Mouse (Mus musculus) G1E (cell line): Measurements from ENCODE around the gene Nkx2-1. TPM values are rescaled to one million over a fixed set of nuclear protein-coding genes. Genes with fewer than 3 reads are reported as not detected.

Source experiments
- ATAC-seq: 2 replicates; pipeline ENCODE4 v1.8.0; 2016; ENCODE audit warnings: mild to moderate bottlenecking; ENCODE audit not compliant: insufficient number of reproducible peaks, poor library complexity, low FRiP score, severe bottlenecking; ENCODE audit errors: extremely low read depth
- DNase-seq: peaks from one replicate; pipeline ENCODE4 v3.0.0; 2012; ENCODE audit warnings: low spot score
- H3K27me3 ChIP-seq: 2 replicates; pipeline ENCODE4 v1.6.1; 2012; ENCODE audit warnings: mild to moderate bottlenecking, low read length, inconsistent platforms; ENCODE audit not compliant: insufficient read depth
- H3K36me3 ChIP-seq: replicated peaks from 2 replicates; pipeline ENCODE3; 2012; ENCODE audit warnings: mild to moderate bottlenecking, inconsistent platforms
- H3K4me1 ChIP-seq: 2 replicates; pipeline ENCODE4 v1.6.1; 2012; ENCODE audit warnings: low read depth, low read length, inconsistent platforms, mixed read lengths; ENCODE audit not compliant: insufficient read depth
- H3K4me3 ChIP-seq: 2 replicates; pipeline ENCODE4 v1.5.1; 2012; ENCODE audit warnings: low read depth, mild to moderate bottlenecking, inconsistent platforms, low read length, moderate library complexity, mixed read lengths
- H3K9me3 ChIP-seq: replicated peaks from 2 replicates; pipeline ENCODE4 v1.6.1; 2012; ENCODE audit warnings: inconsistent platforms
- CTCF ChIP-seq: IDR thresholded peaks from 2 replicates; pipeline ENCODE4 v1.5.1; 2012; ENCODE audit warnings: low read depth, low read length, inconsistent platforms, mixed read lengths
- GATA1 ChIP-seq: IDR thresholded peaks from 2 replicates; pipeline ENCODE4 v1.6.1; 2012; ENCODE audit warnings: borderline replicate concordance, low read length, inconsistent platforms, mixed read lengths
- GATA2 ChIP-seq: IDR thresholded peaks from 2 replicates; pipeline ENCODE4 v1.6.1; 2012; ENCODE audit warnings: low read depth, low read length, inconsistent platforms, borderline replicate concordance
- POLR2AphosphoS5 ChIP-seq: IDR thresholded peaks from 2 replicates; pipeline ENCODE4 v1.6.1; 2012; ENCODE audit warnings: low read depth, low read length, inconsistent platforms; ENCODE audit not compliant: insufficient replicate concordance
- TAL1 ChIP-seq: conservative IDR thresholded peaks from 2 replicates; pipeline ENCODE4 v1.6.1; 2012; ENCODE audit warnings: low read depth, low read length, inconsistent platforms, mixed read lengths
- polyA plus RNA-seq: library from polyadenylated mRNA; stranded (reverse); fragments of >175 nt; gene quantifications from 2 replicates; pipeline ENCODE4 v1.2.3, GENCODE M21; 2012
- total RNA-seq, 2 experiments: library from RNA; stranded (forward) in 1 of 2; stranded (reverse) in 1 of 2; fragments of 200-1000 nt in 1 of 2; fragments of >200 nt in 1 of 2; fragmentation: Nextera tagmentation in 1 of 2; gene quantifications; 2 replicates each; pipeline ENCODE4 v1.2.3; 2014 to 2017

The Nkx2-1 gene
- total and polyA plus RNA-seq, 3 experiments, result 0.16 TPM; not detected in 2

- Histone ChIP-seq H3K9me3 (peaks cover 24% of the 10 kb centered on the region), H3K36me3 (no peaks in the 10 kb centered on the region), H3K4me3 (no peak overlapping the region), H3K4me1 (no peaks in the 10 kb centered on the region), H3K27me3 (peaks cover 56% of the 10 kb centered on the region)
- no peak for DNase-seq
- no peak for ATAC-seq
- TF ChIP-seq TAL1 (no peak), CTCF (no peak), POLR2AphosphoS5 (no peak), GATA1 (no peak), GATA2 (no peak)
Measured at GRCm38 (mm10) chr12:56535411-56536173, 1.1 kb downstream of the Nkx2-1 start.

DNA sequence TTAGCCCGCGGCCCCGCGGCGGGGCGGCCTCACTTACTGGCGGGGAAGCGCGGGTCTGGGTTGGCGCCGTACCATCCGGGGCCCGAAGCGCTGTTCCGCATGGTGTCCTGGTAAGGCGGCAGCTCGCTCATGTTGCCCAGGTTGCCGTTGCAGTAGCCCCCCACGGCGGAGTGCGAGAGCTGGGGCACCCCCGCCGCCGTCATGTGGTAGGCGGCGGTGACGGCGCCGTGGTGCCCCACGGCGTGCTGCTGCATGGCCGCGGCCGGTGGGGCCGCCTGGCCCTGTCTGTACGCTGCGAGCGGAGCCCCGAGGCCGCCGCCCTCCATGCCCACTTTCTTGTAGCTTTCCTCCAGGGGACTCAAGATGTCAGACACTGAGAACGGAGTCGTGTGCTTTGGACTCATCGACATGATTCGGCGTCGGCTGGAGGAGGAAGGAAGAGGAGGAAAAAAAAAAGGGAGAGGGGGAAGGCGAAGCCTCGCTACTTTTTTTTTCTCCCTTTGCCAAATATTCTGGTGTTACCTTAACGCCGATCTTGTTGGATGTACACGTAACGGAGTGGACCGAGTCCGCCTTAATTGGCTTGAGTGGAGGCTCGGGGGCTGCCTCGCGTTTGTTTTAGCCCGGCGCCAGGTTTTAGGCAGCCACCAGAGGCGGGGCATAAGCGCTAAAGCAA is 1.9 kb downstream of the Nkx2-1 start:
- no peaks in the 10 kb centered on the region for H3K36me3 ChIP-seq
- H3K4me1 ChIP-seq, result no peaks in the 10 kb centered on the region
- peaks cover 24% of the 10 kb centered on the region for H3K9me3 ChIP-seq
- H3K27me3 ChIP-seq, result peaks cover 58% of the 10 kb centered on the region
- TF ChIP-seq POLR2AphosphoS5 (no peak), GATA2 (no peak), GATA1 (no peak), TAL1 (no peak), CTCF (no peak)
- no peak for ATAC-seq
- no peak overlapping the region for H3K4me3 ChIP-seq
- DNase-seq, result no peak

- Histone ChIP-seq H3K4me1 (no peaks in the 10 kb centered on the region), H3K36me3 (no peaks in the 10 kb centered on the region), H3K9me3 (peaks cover 24% of the 10 kb centered on the region), H3K27me3 (peaks cover 62% of the 10 kb centered on the region), H3K4me3 (no peak overlapping the region)
- TF ChIP-seq CTCF (no peak), TAL1 (no peak), GATA2 (no peak), POLR2AphosphoS5 (no peak), GATA1 (no peak)
- ATAC-seq (no peak), DNase-seq (no peak)
Measured at GRCm38 (mm10) chr12:56534311-56534650, 2.4 kb downstream of the Nkx2-1 start.

DNA sequence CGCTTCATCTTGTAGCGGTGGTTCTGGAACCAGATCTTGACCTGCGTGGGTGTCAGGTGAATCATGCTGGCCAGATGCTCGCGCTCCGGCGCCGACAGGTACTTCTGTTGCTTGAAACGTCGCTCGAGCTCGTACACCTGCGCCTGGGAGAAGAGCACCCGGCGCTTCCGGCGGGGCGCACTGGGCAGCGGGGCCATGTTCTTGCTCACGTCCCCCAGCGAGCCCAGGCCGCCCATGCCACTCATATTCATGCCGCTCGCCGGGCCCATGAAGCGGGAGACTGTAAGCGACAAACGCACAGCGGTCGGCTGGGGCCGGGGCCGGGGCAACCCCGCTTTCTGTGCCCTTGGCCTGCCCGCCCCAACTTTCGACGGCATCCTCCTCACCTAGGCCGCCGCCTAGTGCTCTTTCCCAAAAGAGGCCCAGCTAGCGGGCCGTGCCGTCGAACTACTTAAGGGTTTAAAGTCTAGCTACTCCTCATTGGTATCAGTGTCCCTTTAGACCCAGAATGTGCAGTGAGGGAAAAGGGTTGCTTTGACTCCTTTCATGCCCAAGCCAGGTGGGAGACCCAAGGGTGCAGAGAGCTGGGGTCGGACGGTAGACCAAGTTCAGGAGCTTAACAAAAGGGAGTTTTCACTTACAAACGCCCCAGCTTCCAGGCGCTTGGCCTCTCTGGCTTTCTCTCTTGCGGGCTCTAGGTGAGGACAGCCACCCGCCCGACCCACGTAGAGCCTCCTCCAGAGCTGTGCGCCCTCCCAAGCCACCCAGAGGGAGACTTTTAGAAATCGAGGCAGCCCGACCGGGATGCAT is 3.0 kb downstream of the Nkx2-1 start:
- TF ChIP-seq GATA1 (no peak), POLR2AphosphoS5 (no peak), GATA2 (no peak), CTCF (no peak), TAL1 (no peak)
- Histone ChIP-seq H3K4me3 (no peak overlapping the region), H3K4me1 (no peaks in the 10 kb centered on the region), H3K27me3 (peaks cover 67% of the 10 kb centered on the region), H3K36me3 (no peaks in the 10 kb centered on the region), H3K9me3 (peaks cover 24% of the 10 kb centered on the region)
- ATAC-seq (no peak), DNase-seq (no peak)

DNA sequence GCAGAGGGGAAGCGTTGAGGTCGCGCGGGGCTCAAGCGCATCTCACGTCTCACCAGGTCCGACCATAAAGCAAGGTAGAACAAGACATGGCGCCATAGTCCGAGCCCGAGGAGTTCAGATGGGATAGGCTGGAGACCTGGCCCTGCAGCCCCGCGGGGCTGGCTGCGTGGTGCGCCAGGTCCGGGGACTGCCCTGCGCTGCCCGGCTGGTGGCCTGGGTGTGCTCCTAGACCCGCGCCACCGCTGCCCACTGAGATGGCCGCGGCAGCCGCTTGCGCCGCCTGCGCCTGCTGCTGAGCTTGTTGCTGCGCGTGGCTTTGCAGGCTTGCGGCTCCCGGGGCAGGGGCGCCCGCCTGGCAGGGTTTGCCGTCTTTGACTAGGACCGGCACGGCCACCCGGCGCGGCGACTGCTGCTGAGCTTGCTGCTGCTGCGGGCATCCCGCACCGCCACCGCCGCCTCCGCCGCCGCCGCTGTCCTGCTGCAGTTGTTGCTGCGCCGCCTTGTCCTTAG is 3.7 kb downstream of the Nkx2-1 start:
- ATAC-seq (no peak), DNase-seq (no peak)
- Histone ChIP-seq H3K27me3 (peaks cover 72% of the 10 kb centered on the region), H3K36me3 (no peaks in the 10 kb centered on the region), H3K4me3 (no peak overlapping the region), H3K4me1 (no peaks in the 10 kb centered on the region), H3K9me3 (peaks cover 24% of the 10 kb centered on the region)
- TF ChIP-seq CTCF (no peak), POLR2AphosphoS5 (no peak), GATA1 (no peak), GATA2 (no peak), TAL1 (no peak)

DNA sequence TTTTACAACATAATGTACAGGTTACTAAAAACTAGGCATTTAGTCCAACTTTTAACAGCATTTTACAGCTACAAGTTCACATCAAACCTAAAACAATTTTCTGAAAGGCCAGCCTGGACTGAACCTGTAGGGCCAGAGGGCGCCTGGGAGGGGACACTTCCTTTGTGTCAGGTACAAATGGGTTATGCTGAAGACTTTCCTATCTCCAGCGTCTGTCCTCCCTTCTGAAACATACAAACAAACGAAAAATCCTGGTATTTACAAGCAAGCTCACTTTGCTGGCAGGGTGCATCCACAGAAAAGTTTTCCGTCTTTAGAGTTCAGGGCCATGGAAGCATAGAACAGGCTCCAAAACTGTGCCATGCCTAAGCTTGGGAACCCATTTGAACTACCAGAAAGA is 4.6 kb downstream of the Nkx2-1 start:
- H3K4me1 ChIP-seq, result no peaks in the 10 kb centered on the region
- no peak for DNase-seq
- no peaks in the 10 kb centered on the region for H3K36me3 ChIP-seq
- TF ChIP-seq POLR2AphosphoS5, result no peak
- TF ChIP-seq GATA1, result no peak
- no peak for TF ChIP-seq CTCF
- no peak for TF ChIP-seq TAL1
- TF ChIP-seq GATA2, result no peak
- peaks cover 24% of the 10 kb centered on the region for H3K9me3 ChIP-seq
- no peak overlapping the region for H3K4me3 ChIP-seq
- ATAC-seq, result no peak
- peaks cover 66% of the 10 kb centered on the region for H3K27me3 ChIP-seq
